Mouse (Mus musculus) embryonic facial prominence, embryonic 10.5 days (tissue): ENCODE data around the gene Trpv6. TPM values are rescaled to one million over a fixed set of nuclear protein-coding genes. Genes with fewer than 3 reads are reported as not detected.

ENCODE experiments used
- DNase-seq: peaks from one replicate; pipeline ENCODE4 v3.0.0-alpha.2; 2017; ENCODE audit warnings: low spot score
- H3K27ac ChIP-seq: fragments of 300-500 bp; sonication (generic); replicated peaks from 2 replicates; pipeline ENCODE4 v1.5.1; 2016; ENCODE audit warnings: mild to moderate bottlenecking
- H3K27me3 ChIP-seq: fragments of 300-500 bp; sonication (generic); replicated peaks from 2 replicates; pipeline ENCODE4 v1.6.1; 2016; ENCODE audit warnings: low read depth, mild to moderate bottlenecking; ENCODE audit not compliant: poor library complexity, severe bottlenecking
- H3K36me3 ChIP-seq: fragments of 300-500 bp; sonication (generic); replicated peaks from 2 replicates; pipeline ENCODE4 v1.6.1; 2016; ENCODE audit warnings: mild to moderate bottlenecking, moderate library complexity
- H3K4me1 ChIP-seq: fragments of 300-500 bp; sonication (generic); 2 replicates; pipeline ENCODE4 v1.6.1; 2016
- H3K4me3 ChIP-seq: fragments of 300-500 bp; sonication (generic); 2 replicates; pipeline ENCODE4 v1.5.1; 2016; ENCODE audit warnings: mild to moderate bottlenecking, moderate library complexity
- H3K9me3 ChIP-seq: fragments of 300-500 bp; sonication (generic); 2 replicates; pipeline ENCODE4 v1.6.1; 2016; ENCODE audit warnings: mild to moderate bottlenecking
- WGBS: fragments of 180-500 bp; shearing (Covaris S2); methylation state at CpG from one replicate; pipeline ENCODE4 v1.1.7; 2016; 5-methylcytosine and 5-hydroxymethylcytosine counted together
- polyA plus RNA-seq: library from polyadenylated mRNA; unstranded; fragments of >200 nt; fragmentation: Nextera tagmentation; extraction: Ambion mirVana; gene quantifications from 2 replicates; pipeline ENCODE4 v1.2.1, GENCODE M21; 2016

The Trpv6 gene
- 0.36 and 0.45 TPM in 2 replicates for polyA plus RNA-seq

DNA sequence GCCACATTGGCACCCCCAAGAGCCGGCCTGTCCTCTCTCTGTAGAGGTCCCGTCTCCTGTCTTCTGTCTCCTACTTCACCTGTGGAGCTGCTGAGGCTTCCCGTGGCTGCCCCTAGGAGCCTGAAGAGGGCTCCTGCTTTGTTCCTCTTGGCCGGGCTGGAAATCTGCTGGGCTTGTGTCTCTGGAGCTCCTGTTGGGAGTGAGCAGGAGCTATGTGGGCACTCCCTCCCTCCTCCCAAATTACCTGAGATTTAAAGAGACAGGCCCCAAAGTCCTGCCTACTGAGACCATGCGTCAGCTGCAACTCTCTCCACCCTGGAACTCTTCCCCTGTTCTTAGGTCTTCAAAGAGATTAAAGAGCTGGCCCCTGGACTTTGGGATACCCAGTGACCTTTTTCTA is at the start of gene Trpv6:
Trpv6 (minus strand) TSS at position 228 of the 400 bp plus-strand sequence.
- peaks cover 3% of the 10 kb centered on the region; the same call in 1 of the 2 replicates for H3K4me1 ChIP-seq
- no peak for DNase-seq
- no peaks in the 10 kb centered on the region for H3K9me3 ChIP-seq
- 17% methylated on average over 5 of the region's 5 CpGs for WGBS
- H3K4me3 ChIP-seq: no peak within 1 kb of the TSS
- H3K27ac ChIP-seq: no peak within 1 kb of the TSS
- no peaks in the 10 kb centered on the region for H3K27me3 ChIP-seq
- no peaks in the 10 kb centered on the region for H3K36me3 ChIP-seq

DNA sequence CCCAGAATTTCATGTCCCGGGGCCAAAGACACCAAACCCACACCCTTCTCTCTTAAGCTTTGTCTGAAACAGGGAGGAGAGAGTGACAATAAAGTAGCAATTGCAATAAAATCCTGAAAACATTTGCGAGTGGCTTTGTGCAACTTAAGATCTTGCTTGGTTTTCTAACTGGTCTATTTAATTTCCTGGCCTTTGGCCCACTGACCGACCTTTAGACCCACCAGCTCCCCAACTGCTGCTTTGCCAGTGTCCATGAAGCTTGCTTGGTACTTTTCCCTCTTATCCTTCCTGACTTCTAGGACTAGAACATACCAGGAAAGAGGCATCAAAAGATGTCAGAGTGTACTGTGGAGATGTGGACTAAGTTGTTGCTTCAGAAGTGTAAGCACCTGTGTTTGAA is 49.4 kb upstream of the Trpv6 start:
- no peak for DNase-seq
- WGBS: 87% methylated on average over 3 of the region's 3 CpGs
- Histone ChIP-seq H3K4me3 (no peak overlapping the region), H3K9me3 (no peaks in the 10 kb centered on the region), H3K27me3 (no peaks in the 10 kb centered on the region), H3K27ac (no peak overlapping the region), H3K36me3 (no peaks in the 10 kb centered on the region), H3K4me1 (no peaks in the 10 kb centered on the region)

- H3K9me3 ChIP-seq: no peaks in the 10 kb centered on the region
- H3K27me3 ChIP-seq: no peaks in the 10 kb centered on the region
- no peak for DNase-seq
- H3K4me1 ChIP-seq: no peaks in the 10 kb centered on the region
- no peak overlapping the region for H3K4me3 ChIP-seq
- H3K27ac ChIP-seq: no peak overlapping the region
- 90% methylated on average over 5 of the region's 5 CpGs for WGBS
- H3K36me3 ChIP-seq: no peaks in the 10 kb centered on the region
These were observed 48.7 kb upstream of the Trpv6 start for GRCm38 (mm10) chr6:41684911-41685310.

DNA sequence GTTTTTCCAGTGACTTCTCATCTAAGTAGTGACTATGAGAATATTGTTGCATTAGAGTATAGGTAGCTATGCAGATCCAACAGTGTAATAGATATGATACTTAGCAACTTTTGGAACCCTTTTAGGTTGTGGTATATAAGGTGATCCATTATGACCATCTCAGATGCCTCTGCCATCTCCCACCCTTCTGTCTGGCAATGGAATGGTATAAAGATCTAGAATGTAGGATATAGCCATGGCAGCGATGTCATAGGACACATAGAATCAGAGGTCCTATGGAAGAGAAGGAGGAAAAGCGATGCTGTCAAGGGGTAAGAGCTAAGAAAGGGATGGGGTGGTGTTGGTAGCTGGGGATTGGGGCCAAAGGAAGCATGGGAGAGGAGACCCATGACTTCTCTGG is 47.9 kb upstream of the Trpv6 start, which contains the start of gene Llcfc1:
Llcfc1 (plus strand) TSS at position 301 of the 400 bp plus-strand sequence.
- Histone ChIP-seq H3K4me1 (no peaks in the 10 kb centered on the region), H3K4me3 (no peak within 1 kb of the TSS), H3K27me3 (no peaks in the 10 kb centered on the region), H3K9me3 (no peaks in the 10 kb centered on the region), H3K27ac (no peak within 1 kb of the TSS), H3K36me3 (no peaks in the 10 kb centered on the region)
- 91% methylated on average over 2 of the region's 2 CpGs for WGBS
- no peak for DNase-seq

DNA sequence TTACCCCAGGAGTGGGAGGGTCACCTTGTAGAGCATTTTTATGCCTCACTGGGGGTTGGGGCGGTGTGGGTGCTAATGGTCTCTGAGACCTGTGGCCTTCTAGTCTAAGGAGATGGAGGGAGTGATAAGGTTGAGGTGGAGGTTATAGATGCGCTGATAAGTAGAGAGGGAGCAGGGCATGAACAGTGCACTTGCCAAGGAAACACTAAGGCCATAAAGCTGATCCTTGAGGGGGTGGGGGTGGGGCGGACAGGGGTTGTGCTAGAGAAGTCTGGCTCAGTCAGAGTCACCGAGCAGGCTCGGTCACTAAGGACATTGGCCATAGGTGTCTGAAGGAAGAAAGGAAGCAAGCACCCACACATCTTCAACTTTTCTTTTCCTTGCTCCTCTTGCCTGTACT is 45.5 kb upstream of the Trpv6 start:
- no peaks in the 10 kb centered on the region for H3K4me1 ChIP-seq
- WGBS: 76% methylated on average over 5 of the region's 5 CpGs

GRCm38 (mm10) chr6:41680669-41681068 is 44.5 kb upstream of the Trpv6 start, which contains the start of gene Trpv5:
TSS of gene Trpv5 (minus strand) at chr6:41680769.
- no peak for DNase-seq
- no peaks in the 10 kb centered on the region for H3K27me3 ChIP-seq
- no peaks in the 10 kb centered on the region for H3K4me1 ChIP-seq
- H3K36me3 ChIP-seq: no peaks in the 10 kb centered on the region
- H3K9me3 ChIP-seq: no peaks in the 10 kb centered on the region
- WGBS: 58% methylated on average over 1 of the region's 1 CpGs
- H3K27ac ChIP-seq: no peak within 1 kb of the TSS
- no peak within 1 kb of the TSS for H3K4me3 ChIP-seq

More for the DNA sequence above, 45.5 kb upstream of the Trpv6 start:
- Histone ChIP-seq H3K36me3 (no peaks in the 10 kb centered on the region), H3K27ac (no peak overlapping the region), H3K27me3 (no peaks in the 10 kb centered on the region), H3K4me3 (no peak overlapping the region), H3K9me3 (no peaks in the 10 kb centered on the region)
- no peak for DNase-seq

DNA sequence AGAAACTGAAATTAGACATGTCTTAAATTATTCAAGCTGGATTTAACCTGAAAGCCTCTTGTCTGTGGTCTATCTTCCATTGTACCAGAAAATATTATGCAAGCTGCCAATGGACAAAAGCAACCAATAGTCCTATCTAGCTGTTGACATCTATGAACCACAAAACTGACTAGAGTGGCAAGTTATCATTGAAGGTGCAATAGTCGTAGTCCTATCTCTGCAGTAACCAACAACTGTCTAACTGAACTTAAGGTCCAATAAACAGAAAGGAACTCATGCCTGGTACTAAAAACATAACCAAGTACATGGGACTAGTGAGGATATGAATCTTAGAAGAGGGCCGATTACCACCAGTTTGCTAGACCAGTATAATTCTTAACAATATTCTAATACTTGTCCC is 40.3 kb upstream of the Trpv6 start:
- WGBS: 89% methylated on average over 2 of the region's 2 CpGs

GRCm38 (mm10) chr6:41662320-41662719 is 26.1 kb upstream of the Trpv6 start:
- H3K36me3 ChIP-seq: no peaks in the 10 kb centered on the region
- no peaks in the 10 kb centered on the region for H3K9me3 ChIP-seq
- H3K27me3 ChIP-seq: no peaks in the 10 kb centered on the region
- WGBS: 29% methylated on average over 2 of the region's 2 CpGs
- no peak for DNase-seq
- no peaks in the 10 kb centered on the region for H3K4me1 ChIP-seq
- H3K27ac ChIP-seq: no peak overlapping the region
- H3K4me3 ChIP-seq: no peak overlapping the region

More for the DNA sequence above, 40.3 kb upstream of the Trpv6 start:
- Histone ChIP-seq H3K36me3 (no peaks in the 10 kb centered on the region), H3K27me3 (no peaks in the 10 kb centered on the region), H3K9me3 (no peaks in the 10 kb centered on the region), H3K4me1 (no peaks in the 10 kb centered on the region), H3K27ac (no peak overlapping the region), H3K4me3 (no peak overlapping the region)
- no peak for DNase-seq

- H3K36me3 ChIP-seq: no peaks in the 10 kb centered on the region
- no peak for DNase-seq
- whole genome bisulfite sequencing: 88% methylated on average over 1 of the region's 1 CpGs
These were observed 22.3 kb upstream of the Trpv6 start for GRCm38 (mm10) chr6:41658487-41658886.

GRCm38 (mm10) chr6:41654648-41655047 is 18.4 kb upstream of the Trpv6 start:
- Histone ChIP-seq H3K4me3 (no peak overlapping the region), H3K4me1 (no peaks in the 10 kb centered on the region), H3K9me3 (no peaks in the 10 kb centered on the region), H3K36me3 (no peaks in the 10 kb centered on the region), H3K27me3 (no peaks in the 10 kb centered on the region), H3K27ac (no peak overlapping the region)
- no peak for DNase-seq
- 86% methylated on average over 8 of the region's 8 CpGs for WGBS

More at GRCm38 (mm10) chr6:41658487-41658886, 22.3 kb upstream of the Trpv6 start:
- Histone ChIP-seq H3K4me3 (no peak overlapping the region), H3K4me1 (no peaks in the 10 kb centered on the region), H3K27me3 (no peaks in the 10 kb centered on the region), H3K27ac (no peak overlapping the region), H3K9me3 (no peaks in the 10 kb centered on the region)

DNA sequence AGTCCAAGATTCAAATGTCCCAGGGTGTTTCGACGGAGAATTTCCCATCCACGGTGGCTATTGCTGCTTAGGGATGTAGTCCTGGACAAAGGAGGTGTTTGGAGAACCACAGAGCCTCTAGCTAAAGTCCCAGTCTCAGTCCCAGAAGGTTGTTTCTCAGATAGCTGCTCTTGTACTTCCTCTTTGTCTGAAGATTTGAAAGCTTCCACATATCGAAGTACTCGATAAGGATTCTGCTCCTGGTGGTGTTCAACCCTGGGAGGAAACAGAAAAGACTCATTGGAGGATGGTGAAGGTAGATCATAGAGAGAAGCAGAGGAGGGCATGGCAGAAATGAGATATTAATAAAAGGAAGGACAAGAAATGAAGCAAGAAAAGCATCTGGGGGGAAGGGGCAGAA is 17.0 kb upstream of the Trpv6 start:
- Histone ChIP-seq H3K4me3 (no peak overlapping the region), H3K9me3 (no peaks in the 10 kb centered on the region), H3K27ac (no peak overlapping the region), H3K27me3 (no peaks in the 10 kb centered on the region), H3K36me3 (no peaks in the 10 kb centered on the region), H3K4me1 (no peaks in the 10 kb centered on the region)
- WGBS: 94% methylated on average over 5 of the region's 5 CpGs
- no peak for DNase-seq

- no peaks in the 10 kb centered on the region for H3K4me1 ChIP-seq
- H3K27me3 ChIP-seq: no peaks in the 10 kb centered on the region
- H3K36me3 ChIP-seq: no peaks in the 10 kb centered on the region
- no peak for DNase-seq
- no peaks in the 10 kb centered on the region for H3K9me3 ChIP-seq
- no peak overlapping the region for H3K27ac ChIP-seq
- H3K4me3 ChIP-seq: no peak overlapping the region
These were observed 10.5 kb upstream of the Trpv6 start for GRCm38 (mm10) chr6:41646672-41647071.

DNA sequence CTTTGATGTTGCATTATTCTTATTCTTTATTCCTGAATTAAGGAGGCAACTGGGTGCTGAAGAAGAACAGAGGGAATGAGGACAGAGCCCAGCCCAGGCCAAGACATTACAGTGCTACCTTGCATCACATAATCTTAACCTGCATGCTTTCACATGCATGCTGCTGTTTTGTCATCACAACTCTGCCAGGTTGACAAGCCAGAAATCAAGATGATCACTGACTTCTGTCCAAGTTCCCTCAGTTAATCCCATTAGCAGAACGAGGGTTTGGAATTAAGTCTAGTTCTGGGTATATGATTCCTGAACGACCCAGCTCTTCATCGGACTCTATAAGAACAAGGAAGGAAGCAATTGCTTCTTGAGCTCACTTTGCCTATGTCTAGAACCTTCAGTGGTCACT is 10.0 kb upstream of the Trpv6 start:
- Histone ChIP-seq H3K27me3 (no peaks in the 10 kb centered on the region), H3K27ac (no peak overlapping the region), H3K9me3 (no peaks in the 10 kb centered on the region), H3K4me3 (no peak overlapping the region), H3K36me3 (no peaks in the 10 kb centered on the region), H3K4me1 (no peaks in the 10 kb centered on the region)
- WGBS: 83% methylated on average over 3 of the region's 3 CpGs
- no peak for DNase-seq

DNA sequence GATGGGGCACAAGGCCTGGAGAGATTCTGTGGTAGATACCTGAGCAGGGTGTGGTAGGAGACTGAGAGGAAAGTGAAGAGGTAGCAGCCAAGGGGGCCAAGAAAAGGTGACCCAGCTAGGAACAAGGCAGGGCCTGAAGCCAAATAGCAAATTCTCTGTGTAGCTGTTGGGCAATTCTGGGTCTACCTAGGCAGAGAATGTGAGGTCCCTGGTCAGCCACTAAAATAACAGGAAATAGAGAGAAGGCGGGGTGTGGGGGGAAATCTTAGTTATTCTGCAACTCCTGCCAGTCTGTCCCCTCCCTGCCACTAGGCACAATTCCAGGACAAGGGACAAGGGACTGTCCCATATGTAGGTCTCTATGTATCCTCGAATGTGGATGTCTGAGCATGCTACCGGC is 7.0 kb upstream of the Trpv6 start:
- 90% methylated on average over 3 of the region's 3 CpGs for WGBS
- no peak for DNase-seq
- H3K4me3 ChIP-seq: no peak overlapping the region

More for the DNA sequence above, 7.0 kb upstream of the Trpv6 start:
- no peaks in the 10 kb centered on the region for H3K9me3 ChIP-seq
- H3K4me1 ChIP-seq: peaks cover 3% of the 10 kb centered on the region; the same call in 1 of the 2 replicates
- no peak overlapping the region for H3K27ac ChIP-seq
- H3K27me3 ChIP-seq: no peaks in the 10 kb centered on the region
- no peaks in the 10 kb centered on the region for H3K36me3 ChIP-seq
